Mouse (Mus musculus) forebrain, embryonic 11.5 days (tissue): ENCODE results near the gene Gm11099. TPM values are rescaled to one million over a fixed set of nuclear protein-coding genes. Genes with fewer than 3 reads are reported as not detected.

Source experiments
- ATAC-seq: fragments of 200-750 bp; cut with Nextera tagmentation; replicated peaks from 2 replicates; pipeline ENCODE4 v1.8.0; 2017; ENCODE audit warnings: moderate TSS enrichment; ENCODE audit not compliant: low FRiP score
- DNase-seq: peaks from one replicate; pipeline ENCODE4 v3.0.0-alpha.2; 2017; ENCODE audit warnings: low spot score
- H3K27ac ChIP-seq: fragments of 300-500 bp; sonication (generic); 2 replicates; pipeline ENCODE4 v1.5.1; 2014; ENCODE audit warnings: low read depth, low read length
- H3K27me3 ChIP-seq: fragments of 300-500 bp; sonication (generic); 2 replicates; pipeline ENCODE4 v1.6.1; 2014; ENCODE audit warnings: mild to moderate bottlenecking, low read length, mixed read lengths; ENCODE audit not compliant: control insufficient read depth, insufficient read depth
- H3K36me3 ChIP-seq: fragments of 300-500 bp; sonication (generic); 2 replicates; pipeline ENCODE4 v1.6.1; 2014; ENCODE audit warnings: mild to moderate bottlenecking, low read length, moderate library complexity, mixed read lengths; ENCODE audit not compliant: control insufficient read depth, insufficient read depth
- H3K4me1 ChIP-seq: fragments of 300-500 bp; sonication (generic); replicated peaks from 2 replicates; pipeline ENCODE4 v1.6.1; 2014; ENCODE audit warnings: low read length, mixed read lengths; ENCODE audit not compliant: control insufficient read depth, insufficient read depth
- H3K4me2 ChIP-seq: fragments of 300-500 bp; sonication (generic); 2 replicates; pipeline ENCODE4 v1.6.1; 2014; ENCODE audit warnings: low read depth, mild to moderate bottlenecking, low read length, moderate library complexity, mixed read lengths; ENCODE audit not compliant: severe bottlenecking
- H3K4me3 ChIP-seq: fragments of 300-500 bp; sonication (generic); 2 replicates; pipeline ENCODE4 v1.5.1; 2014; ENCODE audit warnings: low read depth, low read length
- H3K9ac ChIP-seq: fragments of 300-500 bp; sonication (generic); 2 replicates; pipeline ENCODE4 v1.6.1; 2014; ENCODE audit warnings: low read length
- H3K9me3 ChIP-seq: fragments of 300-500 bp; sonication (generic); 2 replicates; pipeline ENCODE4 v1.6.1; 2016; ENCODE audit warnings: low read length, mixed read lengths; ENCODE audit not compliant: control insufficient read depth
- WGBS: fragments of 180-500 bp; shearing (Covaris S2); extraction: QIAGEN DNeasy Blood & Tissue Kit; methylation state at CpG from one replicate; pipeline ENCODE4 v1.1.7; 2014; 5-methylcytosine and 5-hydroxymethylcytosine counted together
- polyA plus RNA-seq: library from polyadenylated mRNA; unstranded; fragments of >200 nt; fragmentation: Nextera tagmentation; extraction: Ambion mirVana; gene quantifications from 2 replicates; pipeline ENCODE4 v1.2.1, GENCODE M21; 2014

Gene Gm11099
- polyA plus RNA-seq, 1 experiment from 2014 or later, result not detected

DNA sequence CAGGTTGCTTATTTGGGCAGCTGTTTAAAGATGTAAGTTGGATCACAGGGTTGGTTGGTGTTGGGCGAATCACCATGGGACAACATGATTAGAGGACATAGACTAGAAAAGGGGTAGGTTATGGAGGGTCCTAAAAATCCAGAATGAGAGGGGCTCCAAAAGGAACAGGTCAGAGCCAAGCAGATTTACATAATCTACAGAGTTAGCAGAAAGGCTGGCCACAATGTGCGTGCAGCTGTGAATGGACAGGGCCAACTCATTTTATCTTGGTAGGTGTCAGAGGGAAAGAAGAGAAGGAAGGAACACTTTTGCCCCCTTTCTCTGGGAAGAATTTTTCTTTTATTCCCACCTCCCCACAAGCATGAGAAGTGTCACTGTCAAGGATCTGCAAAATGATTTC, 97.1 kb downstream of the Gm11099 start:
- no peak for ATAC-seq
- H3K9ac ChIP-seq, result no peak overlapping the region
- H3K27me3 ChIP-seq, result no peaks in the 10 kb centered on the region
- no peak for DNase-seq
- H3K4me3 ChIP-seq, result no peak overlapping the region
- WGBS, result 52% methylated on average over 2 of the region's 2 CpGs
- H3K27ac ChIP-seq, result no peak overlapping the region
- H3K4me1 ChIP-seq, result no peaks in the 10 kb centered on the region
- no peak overlapping the region for H3K4me2 ChIP-seq
- H3K9me3 ChIP-seq, result no peaks in the 10 kb centered on the region
- no peaks in the 10 kb centered on the region for H3K36me3 ChIP-seq

DNA sequence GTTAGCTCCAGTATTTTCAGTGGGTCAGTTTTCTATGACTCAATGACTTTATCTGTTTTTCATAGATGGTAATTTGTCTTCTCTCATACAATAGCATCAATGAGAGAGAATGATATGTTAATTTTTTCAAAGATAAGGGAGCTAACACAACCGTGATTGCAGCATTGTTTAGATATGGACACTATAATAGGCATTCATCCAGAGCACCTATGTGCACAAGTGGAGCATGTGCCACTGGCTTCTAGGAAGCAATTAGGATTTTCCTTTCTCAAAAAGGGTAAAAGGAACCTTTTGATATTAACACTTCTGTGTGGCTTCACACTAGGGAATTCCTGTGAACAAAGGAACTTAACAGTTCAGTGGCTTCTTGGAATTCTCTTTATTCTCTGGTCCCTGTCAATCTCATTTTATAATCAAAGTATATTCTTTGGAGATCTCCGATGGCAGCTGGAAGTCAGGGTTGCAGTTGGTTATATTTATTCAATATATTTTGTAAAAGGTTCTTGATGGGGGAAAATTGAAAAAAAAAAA, 97.6 kb downstream of the Gm11099 start:
- no peak overlapping the region for H3K4me2 ChIP-seq
- ATAC-seq (no peak), DNase-seq (no peak)
- WGBS, result 9% methylated on average over 2 of the region's 2 CpGs
- H3K36me3 ChIP-seq, result no peaks in the 10 kb centered on the region
- H3K27ac ChIP-seq, result no peak overlapping the region
- H3K4me3 ChIP-seq, result no peak overlapping the region
- H3K27me3 ChIP-seq, result no peaks in the 10 kb centered on the region
- no peak overlapping the region for H3K9ac ChIP-seq
- no peaks in the 10 kb centered on the region for H3K4me1 ChIP-seq
- no peaks in the 10 kb centered on the region for H3K9me3 ChIP-seq
